Mouse (Mus musculus): ENCODE measurements at regions not wholly inside any gene's neighbourhood (a gene's known extent, or its start where the extent isn't known, plus 50 kb on each side); places are given as distances from the start of the nearest gene placed in this dataset.

DNA sequence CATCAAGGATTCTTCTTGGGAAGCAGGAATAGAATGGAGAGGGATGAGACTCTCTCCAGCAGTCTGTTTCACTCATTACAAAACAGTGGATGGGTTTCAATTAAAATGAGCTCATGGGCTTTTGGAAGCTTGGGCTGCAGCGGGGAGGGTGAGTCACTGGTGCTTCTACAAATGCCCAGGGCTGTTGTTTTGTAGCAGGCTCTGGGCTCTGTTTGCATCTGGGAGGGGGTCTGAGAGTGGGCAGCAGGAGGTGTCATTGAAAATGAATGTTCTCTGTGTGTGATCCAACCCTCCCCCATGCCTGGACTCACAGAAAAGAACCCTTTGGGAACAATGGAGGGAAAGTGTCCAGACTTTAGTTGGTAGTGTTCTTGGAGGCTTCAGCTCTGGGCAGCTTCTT, 67.8 kb upstream of the Cxcr4 start:
- TF ChIP-seq POLR2A (IDR thresholded peaks at IDR 0.05; ENCODE audit: extremely low read depth, insufficient read depth, low read length) (no peak), CTCF (IDR thresholded peaks at IDR 0.05; ENCODE audit: extremely low read depth, insufficient read depth, low read length) (no peak)
